Mouse (Mus musculus) frontal cortex, adult (tissue): ENCODE measurements around the gene Crybb1.
A peak's percentile ranks its signal among the peaks of the same experiment; 100 is the strongest.

Experiments used
- ATAC-seq: cut with Nextera tagmentation; 2 replicates; pipeline ENCODE4 v1.9.2; 2017; ENCODE audit warnings: mild to moderate bottlenecking, moderate library complexity, mixed read lengths; ENCODE audit not compliant: low TSS enrichment

The Crybb1 gene

GRCm38 (mm10) chr5:112286608-112286983, 31.0 kb downstream of the Crybb1 start:
- no peak for ATAC-seq

GRCm38 (mm10) chr5:112286984-112287641, 31.5 kb downstream of the Crybb1 start:
- no peak for ATAC-seq

GRCm38 (mm10) chr5:112287652-112288051, 32.0 kb downstream of the Crybb1 start:
- no peak for ATAC-seq

- no peak for ATAC-seq
Measured at GRCm38 (mm10) chr5:112288193-112289141, 32.9 kb downstream of the Crybb1 start.

- no peak for ATAC-seq
Measured at GRCm38 (mm10) chr5:112289236-112289635, 33.6 kb downstream of the Crybb1 start.

- no peak for ATAC-seq
Measured at GRCm38 (mm10) chr5:112289819-112290535, 34.4 kb downstream of the Crybb1 start.

- ATAC-seq, result no peak
Measured at GRCm38 (mm10) chr5:112290536-112290880, 34.9 kb downstream of the Crybb1 start.

GRCm38 (mm10) chr5:112291866-112292265, 36.3 kb downstream of the Crybb1 start:
- no peak for ATAC-seq

GRCm38 (mm10) chr5:112292343-112292980, 36.8 kb downstream of the Crybb1 start:
- no peak for ATAC-seq

GRCm38 (mm10) chr5:112293800-112294199, 38.2 kb downstream of the Crybb1 start:
- ATAC-seq, result no peak

- no peak for ATAC-seq
Measured at GRCm38 (mm10) chr5:112294696-112295095, 39.1 kb downstream of the Crybb1 start.

- no peak for ATAC-seq
Measured at GRCm38 (mm10) chr5:112295162-112295561, 39.5 kb downstream of the Crybb1 start.

GRCm38 (mm10) chr5:112295564-112295963, 39.9 kb downstream of the Crybb1 start:
- ATAC-seq, result no peak

- no peak for ATAC-seq
Measured at GRCm38 (mm10) chr5:112296404-112297181, 41.0 kb downstream of the Crybb1 start.

- no peak for ATAC-seq
Measured at GRCm38 (mm10) chr5:112297257-112297656, 41.6 kb downstream of the Crybb1 start.

- no peak for ATAC-seq
Measured at GRCm38 (mm10) chr5:112298226-112298988, 42.8 kb downstream of the Crybb1 start.

GRCm38 (mm10) chr5:112299399-112299798, 43.8 kb downstream of the Crybb1 start:
- no peak for ATAC-seq

GRCm38 (mm10) chr5:112300112-112300511, 44.5 kb downstream of the Crybb1 start:
- no peak for ATAC-seq

GRCm38 (mm10) chr5:112300721-112301308, 45.2 kb downstream of the Crybb1 start:
- peak; percentile 65 for ATAC-seq

- peak; percentile 18; the same call in 1 of the 2 replicates for ATAC-seq
Measured at GRCm38 (mm10) chr5:112301694-112302093, 46.1 kb downstream of the Crybb1 start.
